Mouse (Mus musculus) naive thymus-derived CD4-positive, alpha-beta T cell, adult 5 months (primary cell): ENCODE measurements around the gene Azin2. TPM values are rescaled to one million over a fixed set of nuclear protein-coding genes. Genes with fewer than 3 reads are reported as not detected.

Source experiments
- polyA plus RNA-seq: library from polyadenylated mRNA; unstranded; fragments of 100-300 nt; shearing (Covaris generic); gene quantifications from one replicate; pipeline ENCODE4 v1.2.1, GENCODE M21; 2017

Azin2 gene
- polyA plus RNA-seq, result 0.42 TPM

GRCm38 (mm10) chr4:128962029-128962925, at the start of gene Azin2:
TSS of gene Azin2 (minus strand) at chr4:128962442.

GRCm38 (mm10) chr4:128991500-128992008, 29.3 kb upstream of the Azin2 start, which contains the start of gene Ak2:
TSS of gene Ak2 (plus strand) at chr4:128991958.

GRCm38 (mm10) chr4:128883379-128883781, 78.9 kb downstream of the Azin2 start, which contains the start of gene Trim62:
TSS of gene Trim62 (plus strand) at chr4:128883580.

Other genes starting within 250 kb of the Azin2 start
- gene A3galt2, start 207.1 kb downstream of the Azin2 start, polyA plus RNA-seq, result not detected
- gene Zfp362, start 156.4 kb downstream of the Azin2 start, polyA plus RNA-seq, result 19.3 TPM
- gene Trim62, start 78.9 kb downstream of the Azin2 start, polyA plus RNA-seq, result 9.0 TPM
- 84.4 TPM for gene Ak2, start 29.5 kb upstream of the Azin2 start, polyA plus RNA-seq
- gene Rnf19b, start 95.8 kb upstream of the Azin2 start, polyA plus RNA-seq, result 41.9 TPM
- gene Tmem54, start 143.1 kb upstream of the Azin2 start, polyA plus RNA-seq, result not detected
- gene Hpca, start 159.6 kb upstream of the Azin2 start, polyA plus RNA-seq, result not detected
- gene Fndc5, start 174.6 kb upstream of the Azin2 start, polyA plus RNA-seq, result not detected
- 19.8 TPM for gene S100pbp, start 227.3 kb upstream of the Azin2 start, polyA plus RNA-seq
- 38.0 TPM for gene Yars, start 227.3 kb upstream of the Azin2 start, polyA plus RNA-seq